Mouse (Mus musculus): ENCODE measurements around the gene Olfr358. TPM values are rescaled to one million over a fixed set of nuclear protein-coding genes. Genes with fewer than 3 reads are reported as not detected.

Gene Olfr358
- not detected for total RNA-seq (2023)

DNA sequence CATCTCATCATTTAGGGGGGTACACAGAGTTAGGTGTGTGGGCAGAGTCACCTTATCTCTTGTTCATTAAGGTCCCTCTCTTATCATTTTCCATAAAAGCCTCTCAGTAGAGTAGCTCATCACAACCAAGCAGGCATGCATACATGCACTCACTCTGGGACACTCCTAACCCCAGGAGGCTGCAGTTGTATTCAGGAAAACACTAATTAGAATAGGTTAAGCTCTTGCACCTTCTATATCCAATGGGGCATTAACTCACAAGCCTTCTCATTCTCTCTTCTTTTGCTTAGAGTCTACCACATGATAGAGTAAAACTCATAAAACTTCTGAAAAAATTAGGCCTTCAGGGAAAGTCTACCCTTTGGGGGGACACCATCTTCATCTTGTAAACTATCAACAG is at the start of gene Olfr358:
Gene Olfr358 (minus strand): TSS at position 101 of the 400 bp plus-strand sequence.

DNA sequence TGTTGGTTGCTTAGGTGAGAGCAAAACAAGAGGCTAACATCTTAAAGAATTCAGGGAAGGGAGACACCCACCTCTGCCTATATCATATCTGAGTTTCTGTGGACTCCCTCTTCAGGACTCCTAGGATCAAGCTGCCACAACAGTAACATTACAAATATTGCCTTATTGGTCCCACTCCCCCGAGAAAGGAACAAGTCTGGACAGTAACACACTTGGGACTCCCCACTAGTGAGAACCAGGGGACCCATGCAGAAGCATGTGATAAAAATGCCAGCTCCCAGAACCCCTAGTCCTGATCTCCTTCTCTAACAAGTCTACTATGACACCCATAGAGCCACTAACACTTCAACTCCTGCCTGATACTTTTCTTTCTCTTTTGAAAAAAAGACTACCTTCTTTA is 15.6 kb downstream of the Olfr358 start, which contains the start of gene Olfr357:
Gene Olfr357 (plus strand): TSS at position 301 of the 400 bp plus-strand sequence.

Other genes starting within 250 kb of the Olfr358 start
- gene Olfr348, start 225.1 kb downstream of the Olfr358 start, total RNA-seq (2023) = not detected
- not detected for gene Olfr50, start 218.8 kb downstream of the Olfr358 start, total RNA-seq (2023)
- not detected for gene Olfr3, start 192.3 kb downstream of the Olfr358 start, total RNA-seq (2023)
- gene Olfr350, start 163.0 kb downstream of the Olfr358 start, total RNA-seq (2023) = not detected
- gene Olfr351, start 146.7 kb downstream of the Olfr358 start, total RNA-seq (2023) = not detected
- not detected for gene Olfr352, start 140.9 kb downstream of the Olfr358 start, total RNA-seq (2023)
- not detected for gene Olfr353, start 116.4 kb downstream of the Olfr358 start, total RNA-seq (2023)
- not detected for gene Olfr354, start 103.7 kb downstream of the Olfr358 start, total RNA-seq (2023)
- not detected for gene Olfr355, start 80.4 kb downstream of the Olfr358 start, total RNA-seq (2023)
- not detected for gene Olfr356, start 72.2 kb downstream of the Olfr358 start, total RNA-seq (2023)
- gene Olfr357, start 15.5 kb downstream of the Olfr358 start, total RNA-seq (2023) = not detected
- gene Olfr360, start 56.4 kb upstream of the Olfr358 start, total RNA-seq (2023) = not detected
- not detected for gene Olfr361, start 80.0 kb upstream of the Olfr358 start, total RNA-seq (2023)
- gene Olfr362, start 108.6 kb upstream of the Olfr358 start, total RNA-seq (2023) = not detected
- gene Olfr364-ps1, start 130.0 kb upstream of the Olfr358 start, total RNA-seq (2023) = not detected
- gene Olfr365, start 178.9 kb upstream of the Olfr358 start, total RNA-seq (2023) = 0.27 TPM
- not detected for gene Olfr366, start 202.2 kb upstream of the Olfr358 start, total RNA-seq (2023)

All from CD4-positive naive resting alpha-beta T cell, adult 57 days (primary cell).